Mouse (Mus musculus) cerebral cortex, adult 2 months (tissue): Measurements from ENCODE around the gene Clcf1.

Experiments used
- WGBS: fragments of 180-500 bp; shearing (Covaris S2); methylation state at CpG from one replicate; pipeline ENCODE4 v1.1.7; 2018; 5-methylcytosine and 5-hydroxymethylcytosine counted together

The Clcf1 gene

GRCm38 (mm10) chr19:4248683-4249082, 34.6 kb downstream of the Clcf1 start:
- WGBS: 95% methylated on average over 1 of the region's 1 CpGs

- 93% methylated on average over 7 of the region's 7 CpGs for WGBS
Observed at GRCm38 (mm10) chr19:4254230-4254629, 40.2 kb downstream of the Clcf1 start.

- 80% methylated on average over 11 of the region's 11 CpGs for WGBS
Observed at GRCm38 (mm10) chr19:4255583-4256162, 41.6 kb downstream of the Clcf1 start.

- WGBS: under 1% methylated on average over 41 of the region's 41 CpGs
Observed at GRCm38 (mm10) chr19:4257216-4257896, 43.3 kb downstream of the Clcf1 start.

- WGBS: 14% methylated on average over 12 of the region's 12 CpGs
Observed at GRCm38 (mm10) chr19:4257897-4258252, 43.8 kb downstream of the Clcf1 start.

- 70% methylated on average over 8 of the region's 8 CpGs for WGBS
Observed at GRCm38 (mm10) chr19:4261038-4261698, 47.1 kb downstream of the Clcf1 start.

- 67% methylated on average over 6 of the region's 6 CpGs for WGBS
Observed at GRCm38 (mm10) chr19:4262756-4263155, 48.7 kb downstream of the Clcf1 start.

GRCm38 (mm10) chr19:4263702-4264101, 49.7 kb downstream of the Clcf1 start:
- 73% methylated on average over 14 of the region's 14 CpGs for WGBS

GRCm38 (mm10) chr19:4264171-4264780, 50.2 kb downstream of the Clcf1 start:
- WGBS: 89% methylated on average over 6 of the region's 6 CpGs

GRCm38 (mm10) chr19:4265956-4266355, 51.9 kb downstream of the Clcf1 start:
- 78% methylated on average over 4 of the region's 4 CpGs for WGBS

GRCm38 (mm10) chr19:4268566-4269361, 54.7 kb downstream of the Clcf1 start, which contains the start of gene Ssh3:
TSS of gene Ssh3 (minus strand) at chr19:4269180.
- WGBS: 11% methylated on average over 46 of the region's 46 CpGs

GRCm38 (mm10) chr19:4270187-4270586, 56.1 kb downstream of the Clcf1 start:
- 82% methylated on average over 6 of the region's 6 CpGs for WGBS

GRCm38 (mm10) chr19:4270972-4271371, 56.9 kb downstream of the Clcf1 start:
- 96% methylated on average over 11 of the region's 11 CpGs for WGBS
